Mouse (Mus musculus) cerebellum, adult 2 months (tissue): ENCODE data around the gene Mapk3.

Source experiments
- CTCF ChIP-seq: fragments of 200-500 bp; IDR thresholded peaks from 2 replicates; pipeline ENCODE4 v1.5.1; 2011; ENCODE audit warnings: low read depth, mild to moderate bottlenecking, control low read depth, low read length, moderate library complexity, borderline replicate concordance; ENCODE audit not compliant: insufficient read depth
- POLR2A ChIP-seq: fragments of 200-500 bp; IDR thresholded peaks from 2 replicates; pipeline ENCODE4 v1.6.1; 2011; ENCODE audit warnings: low read length, control low read depth, borderline replicate concordance; ENCODE audit not compliant: insufficient read depth

- TF ChIP-seq CTCF (no peak), POLR2A (no peak)
Measured at GRCm38 (mm10) chr7:126800269-126801056, 41.1 kb downstream of the Mapk3 start.
